Mouse (Mus musculus): ENCODE results near the gene Cic. TPM values are rescaled to one million over a fixed set of nuclear protein-coding genes. Genes with fewer than 3 reads are reported as not detected.

Gene Cic
- polyA plus RNA-seq, 1 experiment: 47.3 TPM

DNA sequence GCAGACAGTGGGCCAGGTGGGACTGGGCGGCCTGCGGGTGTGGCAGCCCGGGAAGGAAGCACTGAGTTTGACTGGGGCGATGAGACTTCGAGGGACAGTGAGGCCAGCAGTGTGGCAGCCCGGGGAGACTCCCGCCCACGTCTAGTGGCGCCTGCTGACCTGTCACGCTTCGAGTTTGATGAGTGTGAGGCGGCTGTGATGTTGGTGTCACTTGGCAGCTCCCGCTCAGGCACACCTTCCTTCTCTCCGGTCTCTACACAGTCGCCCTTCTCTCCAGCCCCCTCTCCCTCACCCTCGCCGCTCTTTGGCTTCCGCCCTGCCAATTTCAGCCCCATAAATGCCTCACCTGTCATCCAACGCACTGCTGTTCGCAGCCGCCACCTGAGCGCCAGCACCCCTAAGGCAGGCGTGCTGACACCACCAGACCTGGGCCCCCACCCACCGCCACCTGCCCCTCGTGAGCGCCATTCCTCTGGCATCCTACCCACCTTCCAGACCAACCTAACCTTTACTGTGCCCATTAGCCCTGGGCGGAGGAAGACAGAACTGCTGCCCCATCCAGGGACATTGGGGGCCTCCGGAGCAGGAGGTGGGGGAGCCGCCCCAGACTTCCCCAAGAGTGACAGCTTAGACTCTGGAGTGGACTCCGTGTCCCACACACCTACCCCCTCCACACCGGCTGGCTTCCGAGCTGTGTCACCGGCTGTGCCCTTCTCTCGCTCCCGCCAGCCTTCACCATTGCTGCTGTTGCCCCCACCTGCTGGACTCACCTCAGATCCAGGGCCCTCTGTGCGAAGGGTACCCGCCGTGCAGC, 5.1 kb downstream of the Cic start:
- Histone ChIP-seq H3K27me3 (ENCODE audit: control insufficient read depth) (no peaks in the 10 kb centered on the region), H3K9me3 (ENCODE audit: control insufficient read depth, low read length) (no peaks in the 10 kb centered on the region), H3K4me1 (ENCODE audit: control insufficient read depth) (peaks cover 93% of the 10 kb centered on the region), H3K4me3 (replicated peaks) (peak overlapping the region; percentile 54), H3K36me3 (ENCODE audit: control insufficient read depth) (peaks cover 77% of the 10 kb centered on the region)
- TF ChIP-seq GATA1 (IDR thresholded peaks at IDR 0.05; ENCODE audit: low read length) (no peak), TAL1 (IDR thresholded peaks at IDR 0.05; ENCODE audit: low read length) (no peak)

DNA sequence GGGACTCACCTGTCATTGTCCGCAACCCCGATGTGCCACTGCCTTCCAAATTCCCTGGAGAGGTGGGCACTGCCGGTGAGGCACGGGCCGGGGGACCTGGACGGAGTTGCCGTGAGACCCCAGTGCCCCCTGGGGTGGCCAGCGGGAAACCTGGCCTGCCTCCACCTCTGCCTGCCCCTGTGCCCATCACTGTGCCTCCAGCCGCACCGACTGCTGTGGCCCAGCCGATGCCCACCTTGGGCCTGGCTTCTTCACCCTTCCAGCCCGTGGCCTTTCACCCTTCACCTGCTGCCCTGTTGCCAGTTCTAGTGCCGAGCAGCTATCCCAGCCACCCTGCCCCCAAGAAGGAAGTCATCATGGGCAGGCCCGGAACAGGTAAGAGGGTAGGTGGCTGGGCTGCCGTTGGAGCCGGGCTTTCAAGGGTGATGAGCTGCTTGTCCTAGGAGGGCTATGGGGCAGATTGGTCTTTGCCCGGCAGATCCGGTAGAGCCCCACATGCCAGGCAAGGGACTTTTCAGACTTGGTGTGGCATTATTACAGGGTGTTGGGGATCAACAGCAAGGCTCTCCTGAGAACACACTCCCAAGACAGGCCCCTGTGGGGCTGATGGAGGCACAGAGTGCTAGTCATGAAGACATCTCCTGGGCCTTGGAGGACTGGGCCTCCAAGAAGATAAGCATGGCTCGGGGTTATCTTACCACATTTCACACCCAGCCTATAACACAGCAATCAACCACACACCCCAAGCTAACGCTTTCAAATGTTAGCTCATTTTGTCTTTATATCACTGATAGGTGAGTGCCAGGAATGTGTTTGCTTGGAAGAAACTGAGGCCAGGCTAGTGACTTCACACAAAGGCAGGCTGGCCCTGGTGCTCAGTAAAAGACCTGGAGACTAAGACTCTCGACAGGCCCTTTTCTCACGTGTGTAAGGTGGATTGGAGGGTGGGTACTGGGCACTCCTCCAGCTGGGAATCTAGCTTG, 6.0 kb downstream of the Cic start:
- no peaks in the 10 kb centered on the region for H3K9me3 ChIP-seq (ENCODE audit: control insufficient read depth, low read length)
- H3K27me3 ChIP-seq (ENCODE audit: control insufficient read depth): no peaks in the 10 kb centered on the region
- peaks cover 78% of the 10 kb centered on the region for H3K36me3 ChIP-seq (ENCODE audit: control insufficient read depth)
- H3K4me3 ChIP-seq (replicated peaks): peak overlapping the region; percentile 54
- no peak for TF ChIP-seq TAL1 (IDR thresholded peaks at IDR 0.05; ENCODE audit: low read length)
- peak; percentile 59 for TF ChIP-seq GATA1 (IDR thresholded peaks at IDR 0.05; ENCODE audit: low read length)
- peaks cover 100% of the 10 kb centered on the region for H3K4me1 ChIP-seq (ENCODE audit: control insufficient read depth)

DNA sequence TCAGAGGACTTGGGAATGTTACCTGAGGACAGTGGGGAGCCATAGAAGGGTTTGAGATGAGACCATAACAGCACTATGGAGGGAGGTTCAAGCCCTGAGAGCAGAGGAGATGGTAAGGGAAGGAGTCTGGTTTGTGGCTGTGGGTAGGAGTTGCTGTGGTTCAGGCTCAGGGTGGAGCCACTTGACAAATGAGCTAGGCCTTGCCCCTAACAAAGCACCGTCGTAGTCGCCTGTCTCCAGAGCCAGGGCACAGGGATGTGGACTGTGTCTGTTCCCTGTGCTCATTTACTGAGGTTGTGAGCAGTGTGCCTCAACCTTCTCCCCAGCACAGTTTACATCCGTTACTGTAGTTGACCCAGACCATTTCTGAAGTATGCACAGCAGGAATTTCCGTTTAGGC, 7.1 kb downstream of the Cic start:
- Histone ChIP-seq H3K27me3 (ENCODE audit: control insufficient read depth) (no peaks in the 10 kb centered on the region), H3K9me3 (ENCODE audit: control insufficient read depth, low read length) (no peaks in the 10 kb centered on the region), H3K4me1 (ENCODE audit: control insufficient read depth) (peaks cover 100% of the 10 kb centered on the region), H3K4me3 (replicated peaks) (peak overlapping the region; percentile 54), H3K36me3 (ENCODE audit: control insufficient read depth) (peaks cover 77% of the 10 kb centered on the region)
- TF ChIP-seq GATA1 (IDR thresholded peaks at IDR 0.05; ENCODE audit: low read length): no peak
- no peak for TF ChIP-seq TAL1 (IDR thresholded peaks at IDR 0.05; ENCODE audit: low read length)

DNA sequence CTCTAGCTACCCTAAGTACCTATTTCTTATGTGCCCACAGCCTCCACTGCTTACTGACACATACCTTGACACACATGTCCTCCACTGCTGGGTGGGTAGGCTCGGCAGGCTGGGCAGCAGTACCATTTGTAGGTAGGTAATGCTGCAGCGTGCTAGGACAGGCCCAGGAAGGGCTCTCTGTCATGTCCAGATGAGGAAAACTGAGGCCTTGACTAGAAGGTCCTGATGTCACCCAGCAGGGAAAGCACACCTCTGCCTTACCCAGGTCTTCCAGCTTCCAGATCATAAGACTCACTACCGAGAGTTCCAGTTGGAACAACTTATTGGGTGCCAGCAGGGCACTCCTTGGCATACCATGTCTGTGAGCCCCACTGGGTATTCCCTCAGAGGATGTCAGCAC, 7.5 kb downstream of the Cic start:
- TF ChIP-seq GATA1 (IDR thresholded peaks at IDR 0.05; ENCODE audit: low read length): no peak
- TF ChIP-seq TAL1 (IDR thresholded peaks at IDR 0.05; ENCODE audit: low read length): no peak
- no peaks in the 10 kb centered on the region for H3K27me3 ChIP-seq (ENCODE audit: control insufficient read depth)
- H3K4me3 ChIP-seq (replicated peaks): peak overlapping the region; percentile 54
- peaks cover 72% of the 10 kb centered on the region for H3K36me3 ChIP-seq (ENCODE audit: control insufficient read depth)
- peaks cover 100% of the 10 kb centered on the region for H3K4me1 ChIP-seq (ENCODE audit: control insufficient read depth)
- no peaks in the 10 kb centered on the region for H3K9me3 ChIP-seq (ENCODE audit: control insufficient read depth, low read length)

DNA sequence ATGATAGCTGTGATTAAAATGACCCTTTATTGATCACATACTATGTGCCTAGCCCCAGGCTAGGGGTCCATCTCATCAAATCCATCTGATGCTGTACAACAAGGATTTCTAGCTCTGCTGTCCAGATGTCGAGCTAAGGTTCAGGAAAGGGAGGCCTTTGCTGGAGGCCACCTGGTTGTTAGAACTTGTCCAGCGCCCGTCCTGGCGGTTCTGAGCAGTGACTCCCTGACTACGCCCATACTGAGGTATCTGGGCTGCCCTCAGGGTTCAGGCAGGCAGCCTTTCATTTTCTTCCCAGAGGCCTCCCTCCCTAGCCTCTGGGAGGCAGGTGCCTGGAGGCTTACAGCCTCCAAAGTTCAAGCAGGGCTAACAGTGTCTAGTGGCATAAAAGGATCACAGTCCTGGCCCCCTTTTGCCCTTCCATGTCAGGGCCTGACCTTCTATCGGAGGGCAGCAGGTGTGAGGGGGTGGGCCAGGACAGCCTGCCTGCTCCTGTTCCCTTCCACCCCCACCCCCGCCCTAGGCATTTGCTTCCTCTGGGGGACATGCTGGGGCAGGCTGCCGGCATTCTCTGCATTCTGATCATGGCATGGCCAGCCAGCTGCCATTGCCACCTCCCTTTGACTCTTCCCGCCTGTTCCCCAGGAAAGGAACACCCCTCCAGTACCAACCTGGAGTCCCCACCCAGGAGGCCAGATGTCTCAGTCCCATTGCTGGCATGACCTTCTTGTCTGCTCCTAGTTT, 8.2 kb downstream of the Cic start:
- Histone ChIP-seq H3K9me3 (ENCODE audit: control insufficient read depth, low read length) (no peaks in the 10 kb centered on the region), H3K36me3 (ENCODE audit: control insufficient read depth) (peaks cover 69% of the 10 kb centered on the region), H3K27me3 (ENCODE audit: control insufficient read depth) (no peaks in the 10 kb centered on the region), H3K4me3 (replicated peaks) (peak overlapping the region; percentile 4), H3K4me1 (ENCODE audit: control insufficient read depth) (peaks cover 100% of the 10 kb centered on the region)
- no peak for TF ChIP-seq TAL1 (IDR thresholded peaks at IDR 0.05; ENCODE audit: low read length)
- no peak for TF ChIP-seq GATA1 (IDR thresholded peaks at IDR 0.05; ENCODE audit: low read length)

DNA sequence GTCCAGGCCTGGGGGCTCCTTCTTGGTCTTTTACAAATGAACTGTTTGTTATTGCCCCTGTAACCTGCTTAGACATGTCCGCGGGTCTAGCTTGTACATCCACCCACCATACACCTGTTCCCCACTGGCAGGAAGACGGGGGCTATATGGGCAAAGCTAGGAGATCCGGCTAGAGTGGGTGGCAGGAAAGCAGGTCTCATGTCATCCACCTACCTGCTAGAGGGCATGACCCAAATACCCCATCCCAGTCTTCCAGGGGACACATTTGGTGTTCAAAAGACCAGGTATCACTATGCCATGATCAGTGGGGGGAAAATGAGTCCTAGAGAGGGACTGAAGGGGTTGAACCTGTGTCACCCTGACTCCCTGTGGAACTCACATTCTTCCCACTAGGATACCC, 9.9 kb downstream of the Cic start:
- TF ChIP-seq GATA1 (IDR thresholded peaks at IDR 0.05; ENCODE audit: low read length): no peak
- no peak for TF ChIP-seq TAL1 (IDR thresholded peaks at IDR 0.05; ENCODE audit: low read length)
- Histone ChIP-seq H3K27me3 (ENCODE audit: control insufficient read depth) (no peaks in the 10 kb centered on the region), H3K36me3 (ENCODE audit: control insufficient read depth) (peaks cover 52% of the 10 kb centered on the region), H3K9me3 (ENCODE audit: control insufficient read depth, low read length) (no peaks in the 10 kb centered on the region), H3K4me3 (replicated peaks) (peak overlapping the region; percentile 74), H3K4me1 (ENCODE audit: control insufficient read depth) (peaks cover 93% of the 10 kb centered on the region)

DNA sequence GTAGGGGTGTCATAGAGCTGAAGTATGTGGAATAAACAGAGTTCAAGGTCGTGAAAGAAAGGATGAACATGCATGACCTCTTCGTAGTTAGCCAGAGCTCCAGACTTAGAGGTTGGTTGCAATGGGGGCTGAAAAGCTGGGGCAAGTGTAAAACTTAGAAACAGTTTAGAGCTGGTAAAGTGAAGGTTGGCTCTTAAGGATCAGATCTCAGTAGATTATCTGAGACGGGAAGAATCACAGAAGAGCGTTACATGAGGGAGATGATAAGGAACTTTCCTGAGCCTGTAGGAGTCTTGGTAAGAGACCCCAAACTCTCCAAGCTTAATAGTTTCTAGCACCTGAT, 10.5 kb downstream of the Cic start:
- TF ChIP-seq GATA1 (IDR thresholded peaks at IDR 0.05; ENCODE audit: low read length) (no peak), TAL1 (IDR thresholded peaks at IDR 0.05; ENCODE audit: low read length) (no peak)
- H3K9me3 ChIP-seq (ENCODE audit: control insufficient read depth, low read length): no peaks in the 10 kb centered on the region
- peaks cover 47% of the 10 kb centered on the region for H3K36me3 ChIP-seq (ENCODE audit: control insufficient read depth)
- H3K4me1 ChIP-seq (ENCODE audit: control insufficient read depth): peaks cover 92% of the 10 kb centered on the region
- no peaks in the 10 kb centered on the region for H3K27me3 ChIP-seq (ENCODE audit: control insufficient read depth)
- peak overlapping the region; percentile 74 for H3K4me3 ChIP-seq (replicated peaks)

DNA sequence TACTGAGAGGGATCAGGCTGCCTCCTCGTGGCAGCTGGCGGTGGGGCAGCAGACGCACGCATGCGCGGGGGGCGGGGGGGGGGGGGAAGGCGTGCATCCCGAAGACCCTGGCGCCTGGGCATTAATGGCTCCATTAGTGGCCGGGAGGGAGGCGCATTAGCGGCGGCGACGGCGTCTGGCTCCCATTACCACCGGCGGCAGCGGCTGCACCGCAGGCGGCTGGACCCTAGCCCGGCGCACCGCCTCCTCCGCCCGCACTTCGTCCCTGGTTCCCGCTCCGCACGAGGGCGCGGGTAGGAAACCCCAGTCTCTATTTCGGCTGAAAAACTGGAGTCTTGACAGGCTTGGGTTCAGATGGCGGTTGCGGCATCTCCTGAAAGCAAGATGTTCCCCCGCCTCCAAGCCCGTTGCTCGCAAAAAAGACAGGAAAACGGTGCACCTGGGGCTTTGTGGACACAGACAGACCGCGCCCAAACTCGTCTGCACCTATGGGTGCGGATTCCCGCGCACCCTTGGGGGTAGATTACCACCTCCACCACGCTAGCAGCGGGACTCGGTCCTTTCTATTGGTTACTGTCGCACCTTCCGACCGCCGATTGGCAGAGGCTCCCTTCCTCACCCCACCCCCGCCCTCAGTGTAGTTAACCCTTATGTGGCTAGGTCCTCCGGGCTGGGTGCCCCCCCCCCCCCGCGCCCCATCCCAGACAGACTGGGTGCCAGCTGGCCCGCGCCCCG, 11.0 kb downstream of the Cic start:
- Histone ChIP-seq H3K36me3 (ENCODE audit: control insufficient read depth) (peaks cover 42% of the 10 kb centered on the region), H3K9me3 (ENCODE audit: control insufficient read depth, low read length) (no peaks in the 10 kb centered on the region), H3K4me1 (ENCODE audit: control insufficient read depth) (peaks cover 92% of the 10 kb centered on the region), H3K4me3 (replicated peaks) (peak overlapping the region; percentile 74), H3K27me3 (ENCODE audit: control insufficient read depth) (no peaks in the 10 kb centered on the region)
- TF ChIP-seq TAL1 (IDR thresholded peaks at IDR 0.05; ENCODE audit: low read length) (no peak), GATA1 (IDR thresholded peaks at IDR 0.05; ENCODE audit: low read length) (peak; percentile 38)

All from erythroblast, embryonic 14.5 days (primary cell).